In the genomic region with DNA sequence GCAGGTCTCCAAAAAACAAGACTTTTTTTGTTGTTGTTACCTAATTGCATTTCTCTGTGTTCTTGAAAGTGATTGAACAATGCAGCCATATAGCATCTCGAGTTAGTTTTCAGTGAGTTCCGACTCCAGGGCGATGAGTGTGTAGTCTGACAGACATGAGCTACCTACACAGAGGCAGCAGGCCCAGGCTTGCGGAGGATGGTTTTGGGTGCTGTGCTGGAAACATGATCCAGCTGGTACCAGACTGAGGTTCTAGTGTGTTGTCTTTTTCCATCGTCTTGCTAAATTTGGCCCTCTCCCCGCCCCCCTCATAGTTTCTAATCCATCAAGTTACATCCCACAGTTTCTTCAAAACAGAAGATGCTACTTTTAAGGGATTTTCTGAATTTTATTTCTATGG, we compare ENCODE assay signal across 18 mouse cellular contexts.
DNase-seq lines count a peak whose midpoint lies in the region; ATAC-seq lines count a peak whose summit lies in the region.
"Had no signal": no experiment of that assay in that cellular context is flagged by ENCODE, and none has a peak within 500 bp of the region (broad histone marks: within the 10 kb centered on the region; RNA-seq: fewer than 3 reads in every experiment).

No protein-coding gene starts in this region.

- no peaks in the 10 kb centered on the region for H3K9me3 ChIP-seq in hindbrain, embryonic 14.5 days (ENCODE audit: control insufficient read depth, low read length)
- H3K9me3 ChIP-seq: embryonic facial prominence, embryonic 12.5 days; forebrain, embryonic 10.5 days; hindbrain, embryonic 10.5 days; limb, embryonic 10.5 days; liver, embryonic 13.5 days; midbrain, embryonic 15.5 days had no signal

- DNase-seq in layer of hippocampus, adult 18-20 months (ENCODE audit: low spot score in 2 of 2): peak; percentile 65 to 86
- DNase-seq in left cerebral cortex, adult 8-10 months (ENCODE audit: low spot score in 2 of 2): peak; percentile 4 to 81
- peak; percentile 71 to 75 for DNase-seq in right cerebral cortex, postnatal 36 days (ENCODE audit: low spot score in 2 of 2)
- no peak for DNase-seq in testis, postnatal 10 days (ENCODE audit: low spot score)
- no peak for DNase-seq in hindbrain, embryonic 14.5 days (ENCODE audit: low spot score)
- DNase-seq: adrenal gland, postnatal 25 days; cerebellum, postnatal 14 days; liver, embryonic 13.5 days; spleen, adult 18-20 months; thymus, postnatal 36 days had no signal

- H3K4me2 ChIP-seq in hindbrain, embryonic 14.5 days (replicated peaks): no peak overlapping the region
- H3K4me2 ChIP-seq: embryonic facial prominence, embryonic 12.5 days; liver, embryonic 13.5 days; midbrain, embryonic 15.5 days had no signal

- ATAC-seq in frontal cortex, adult (ENCODE audit: low TSS enrichment): peak; percentile 100
- no peak for ATAC-seq in hindbrain, embryonic 14.5 days (ENCODE audit: low FRiP score)
- ATAC-seq in erythroid progenitor cell, adult 5-6 weeks (replicated peaks; ENCODE audit: low FRiP score, poor library complexity, severe bottlenecking): no peak
- ATAC-seq: CD4-positive, CD25-positive, alpha-beta regulatory T cell, adult 4 months; midbrain, embryonic 15.5 days had no signal

- H3K27me3 ChIP-seq in hindbrain, embryonic 14.5 days (ENCODE audit: control insufficient read depth, insufficient read depth, low read length): no peaks in the 10 kb centered on the region
- H3K27me3 ChIP-seq: embryonic facial prominence, embryonic 12.5 days; liver, embryonic 13.5 days; midbrain, embryonic 15.5 days had no signal

- no peaks in the 10 kb centered on the region for H3K36me3 ChIP-seq in hindbrain, embryonic 14.5 days (replicated peaks; ENCODE audit: control insufficient read depth, insufficient read depth)
- H3K36me3 ChIP-seq: embryonic facial prominence, embryonic 12.5 days; forebrain, embryonic 10.5 days; hindbrain, embryonic 10.5 days; limb, embryonic 10.5 days; liver, embryonic 13.5 days; midbrain, embryonic 15.5 days had no signal

- WGBS in hindbrain, embryonic 14.5 days: 92% methylated on average over 6 of the region's 6 CpGs

- no peak overlapping the region for H3K27ac ChIP-seq in hindbrain, embryonic 14.5 days
- H3K27ac ChIP-seq: embryonic facial prominence, embryonic 12.5 days; forebrain, embryonic 10.5 days; hindbrain, embryonic 10.5 days; limb, embryonic 10.5 days; liver, embryonic 13.5 days; midbrain, embryonic 15.5 days had no signal

- H3K4me1 ChIP-seq in hindbrain, embryonic 14.5 days (replicated peaks; ENCODE audit: control insufficient read depth, insufficient read depth, low read length): no peaks in the 10 kb centered on the region
- H3K4me1 ChIP-seq: embryonic facial prominence, embryonic 12.5 days; forebrain, embryonic 10.5 days; hindbrain, embryonic 10.5 days; limb, embryonic 10.5 days; liver, embryonic 13.5 days; midbrain, embryonic 15.5 days had no signal

- H3K4me3 ChIP-seq in hindbrain, embryonic 14.5 days (replicated peaks; ENCODE audit: low read length): no peak overlapping the region
- H3K4me3 ChIP-seq: embryonic facial prominence, embryonic 12.5 days; forebrain, embryonic 10.5 days; hindbrain, embryonic 10.5 days; limb, embryonic 10.5 days; liver, embryonic 13.5 days; midbrain, embryonic 15.5 days had no signal

- no peak overlapping the region for H3K9ac ChIP-seq in hindbrain, embryonic 14.5 days
- H3K9ac ChIP-seq: embryonic facial prominence, embryonic 12.5 days; liver, embryonic 13.5 days; midbrain, embryonic 15.5 days had no signal

Comparison
In these comparisons a context has a peak if more than half of its experiments do, and no peak if none do; other contexts are left out.
1. DNase-seq: peak in layer of hippocampus, adult 18-20 months (2 of 2), left cerebral cortex, adult 8-10 months (2 of 2) and right cerebral cortex, postnatal 36 days (2 of 2); none in testis, postnatal 10 days (single experiment) and hindbrain, embryonic 14.5 days (single experiment).